Mouse (Mus musculus): ENCODE results near the gene Rexo2. TPM values are rescaled to one million over a fixed set of nuclear protein-coding genes. Genes with fewer than 3 reads are reported as not detected.
"Not testable (repeated sequence)": the region's sequence is repeated elsewhere in the genome, so short reads cannot be mapped to it uniquely, and the experiment has no call there.

The Rexo2 gene
- total RNA-seq, 2 experiments from 2014 or later, result 124 to 156 TPM

DNA sequence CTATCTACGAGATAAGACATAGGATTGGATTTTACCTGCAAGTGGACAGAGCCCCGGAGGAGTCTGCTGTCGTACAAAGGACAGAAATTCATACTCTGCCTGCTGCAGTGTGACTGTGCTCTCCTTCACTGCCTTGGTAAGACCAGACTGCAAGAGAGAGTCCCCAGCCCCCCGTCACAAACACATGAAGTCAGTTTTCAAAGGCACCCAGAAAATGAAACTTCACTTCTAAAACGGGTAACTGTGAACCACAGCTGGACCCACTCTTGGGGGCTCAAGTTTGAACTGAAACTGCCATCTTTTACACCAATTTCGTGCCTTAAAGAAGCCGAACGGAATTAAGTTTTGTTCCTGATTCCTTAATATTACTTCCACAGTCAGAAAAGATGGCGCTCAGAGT is 6.1 kb downstream of the Rexo2 start:
- ATAC-seq (replicated peaks; ENCODE audit: poor library complexity, severe bottlenecking), result no peak

DNA sequence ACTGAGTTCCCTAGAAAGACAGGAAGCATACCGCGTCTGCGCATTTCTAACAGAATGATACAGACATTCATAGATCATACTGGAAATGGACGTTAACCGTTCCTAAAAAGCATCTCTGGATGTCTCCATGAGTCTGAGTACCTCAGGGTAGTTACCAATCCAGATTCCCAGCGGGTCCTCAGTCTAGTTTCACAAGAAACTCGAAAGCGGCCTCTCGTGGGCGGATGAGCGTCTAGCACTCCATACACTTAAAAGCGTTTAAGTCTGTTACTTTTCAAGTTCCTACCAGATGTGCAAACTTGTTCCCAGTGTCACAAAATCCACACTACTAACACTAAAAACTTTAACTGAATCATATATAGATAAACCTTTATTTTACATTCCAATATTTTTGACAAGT is 7.3 kb downstream of the Rexo2 start:
- no peak for ATAC-seq (replicated peaks; ENCODE audit: poor library complexity, severe bottlenecking)

DNA sequence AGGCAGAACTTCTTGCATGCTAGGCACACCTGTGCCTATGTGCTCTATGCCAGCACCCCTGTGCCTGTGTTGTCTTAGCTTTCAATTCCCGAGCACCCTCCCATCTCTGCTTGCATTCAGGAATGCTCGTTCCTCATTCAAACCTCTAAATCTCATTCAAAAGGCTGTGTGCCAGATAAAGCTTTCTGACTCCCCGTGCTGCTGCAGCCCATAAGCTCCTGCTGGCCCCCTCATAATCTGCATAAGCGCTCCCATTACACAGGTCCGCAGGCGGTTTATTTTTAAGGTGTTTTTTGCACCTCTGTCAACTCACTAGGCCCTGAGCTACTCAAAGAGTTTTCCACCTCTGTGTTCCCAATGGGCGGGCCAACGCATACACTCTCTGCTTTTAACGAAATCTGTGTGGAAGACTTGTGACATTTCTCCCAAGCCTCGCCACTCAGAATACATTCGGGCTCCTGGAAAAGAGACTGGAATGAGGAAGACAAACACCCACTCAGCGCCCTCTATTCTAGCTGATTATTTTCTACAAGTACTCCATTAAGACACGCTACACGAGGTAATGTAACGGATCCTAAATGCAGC is 7.9 kb downstream of the Rexo2 start:
- ATAC-seq (replicated peaks; ENCODE audit: poor library complexity, severe bottlenecking), result no peak

DNA sequence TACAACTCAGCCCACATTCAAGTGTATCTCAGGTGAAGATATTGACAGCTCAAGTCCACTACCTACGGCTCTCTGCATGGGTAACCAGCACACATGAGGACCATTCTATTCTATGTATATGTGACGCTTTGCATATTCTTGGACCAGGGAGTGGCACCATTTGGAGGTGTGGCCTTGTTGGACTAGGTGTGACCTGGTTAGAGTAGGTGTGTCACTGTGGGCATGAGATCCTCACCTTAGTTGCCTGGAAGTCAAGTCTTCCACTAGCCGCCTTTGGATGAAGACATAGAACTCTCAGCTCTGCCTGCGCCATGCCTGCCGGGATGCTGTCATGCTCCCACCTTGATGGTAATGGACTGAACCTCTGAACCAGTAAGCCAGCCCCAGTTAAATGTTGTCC is 13.0 kb downstream of the Rexo2 start:
- ATAC-seq (replicated peaks; ENCODE audit: poor library complexity, severe bottlenecking), result not testable (repeated sequence)

DNA sequence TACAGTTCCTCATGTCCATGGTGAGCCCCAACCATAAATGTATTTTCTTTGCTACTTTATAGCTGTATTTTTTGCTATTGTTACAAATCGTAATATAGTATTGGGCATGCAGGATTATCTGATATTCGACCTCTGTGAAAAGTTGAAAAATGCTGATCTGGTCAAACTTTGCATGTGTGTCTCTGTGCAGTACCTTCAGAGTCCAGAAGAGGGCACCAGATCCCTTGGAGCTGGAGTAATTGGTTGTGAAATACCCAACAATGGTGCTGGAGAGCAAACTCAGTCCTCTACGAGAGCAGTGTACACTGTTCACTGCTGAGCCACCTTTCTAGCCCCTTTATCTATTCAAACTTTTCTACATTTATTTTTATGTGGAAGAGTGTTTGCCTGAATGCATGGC is 13.6 kb downstream of the Rexo2 start:
- peak; percentile 91 for ATAC-seq (replicated peaks; ENCODE audit: poor library complexity, severe bottlenecking)

DNA sequence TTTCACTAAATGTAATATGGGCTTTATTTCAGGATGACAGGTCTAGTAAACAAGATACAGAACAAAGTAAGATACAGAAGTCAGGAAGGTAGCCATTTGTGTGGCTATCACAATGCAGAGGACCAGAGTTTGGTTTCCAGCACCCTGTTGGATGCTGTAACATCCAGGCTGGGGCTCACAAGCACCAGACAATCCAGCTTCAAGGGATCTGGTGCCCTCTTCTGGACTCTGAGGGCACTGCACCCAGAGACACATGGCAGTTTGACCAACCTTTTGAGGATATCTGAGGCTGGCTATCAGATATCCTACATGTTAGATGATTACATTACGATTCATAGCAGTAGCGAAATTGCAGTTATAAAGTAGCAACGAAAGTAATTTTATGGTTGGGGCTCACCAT is 14.8 kb downstream of the Rexo2 start:
- no peak for ATAC-seq (replicated peaks; ENCODE audit: poor library complexity, severe bottlenecking)

DNA sequence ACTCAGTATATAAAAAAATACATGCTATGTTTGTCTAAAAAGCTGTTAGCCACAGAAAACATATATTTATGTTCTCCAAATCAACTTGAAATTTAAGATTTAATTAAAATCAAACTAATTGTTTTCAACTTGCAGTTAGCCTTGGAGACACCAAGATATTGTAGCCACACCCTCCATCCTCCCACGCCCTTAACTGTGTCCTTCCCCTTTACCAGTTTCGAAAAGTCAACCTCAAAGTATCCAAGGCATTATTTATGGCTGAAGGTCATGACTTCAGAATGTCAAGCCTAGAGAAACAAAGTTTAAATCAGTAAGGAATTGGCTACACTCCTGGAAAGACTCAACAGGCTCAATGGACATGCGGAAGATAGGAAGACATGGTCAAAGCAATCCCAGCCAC is 18.9 kb downstream of the Rexo2 start:
- peak; percentile 82 for ATAC-seq (replicated peaks; ENCODE audit: poor library complexity, severe bottlenecking)

DNA sequence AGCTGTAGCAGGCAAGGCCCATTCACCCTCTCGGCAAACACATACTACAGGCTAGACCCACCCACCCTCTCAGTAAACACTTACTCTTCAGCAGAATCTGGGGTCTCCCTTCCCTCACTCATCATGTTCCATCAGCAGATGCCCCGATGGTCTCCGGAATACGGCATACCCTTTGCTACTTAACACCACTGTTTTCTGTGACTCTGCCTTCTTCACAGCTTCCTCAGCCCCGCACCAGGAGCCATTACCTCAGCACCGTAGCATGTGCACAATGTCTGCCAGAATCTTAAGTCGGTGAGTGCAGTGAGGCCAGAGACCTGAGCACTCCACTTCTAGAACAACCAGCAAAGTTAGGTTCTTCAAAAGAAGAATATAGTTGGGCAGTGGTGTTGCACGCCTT is 19.7 kb downstream of the Rexo2 start:
- no peak for ATAC-seq (replicated peaks; ENCODE audit: poor library complexity, severe bottlenecking)

DNA sequence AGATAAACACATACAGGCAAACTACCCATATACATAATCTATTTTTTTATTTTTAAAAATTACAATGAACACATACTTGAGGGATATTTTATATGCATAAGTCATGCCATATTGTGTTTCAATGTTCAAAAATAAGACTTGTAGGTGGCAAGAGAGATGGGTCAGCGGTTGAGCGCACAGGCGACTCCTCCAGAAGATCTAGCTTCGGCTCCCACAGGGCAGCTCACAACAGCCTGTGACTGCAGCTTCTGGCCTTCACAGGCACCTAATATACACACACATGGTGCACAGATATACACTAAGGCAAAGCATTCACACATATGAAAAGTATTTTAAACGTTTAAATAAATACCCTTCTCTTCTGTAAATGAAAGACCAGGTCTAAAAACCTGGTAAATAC is 21.0 kb downstream of the Rexo2 start:
- ATAC-seq (replicated peaks; ENCODE audit: poor library complexity, severe bottlenecking), result no peak

DNA sequence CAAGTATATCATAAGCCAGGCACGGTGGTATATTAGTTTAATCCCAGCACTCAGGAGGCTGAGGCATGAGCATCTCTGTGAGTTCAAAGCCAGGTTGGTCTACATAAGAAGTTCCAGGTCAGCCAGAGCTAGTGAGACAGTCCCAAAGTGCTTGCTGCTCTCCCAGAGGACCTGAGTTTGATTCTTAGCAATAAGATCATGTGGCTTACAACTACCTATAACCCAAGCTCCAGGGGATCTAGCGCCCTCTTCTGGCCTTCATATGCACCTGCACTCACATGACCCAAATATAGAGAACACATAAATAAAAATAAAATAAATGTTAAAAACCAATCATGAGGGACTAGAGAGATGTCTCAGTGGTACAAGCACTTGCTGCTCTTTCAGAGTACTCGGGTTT is 21.5 kb downstream of the Rexo2 start:
- ATAC-seq (replicated peaks; ENCODE audit: poor library complexity, severe bottlenecking), result no peak

DNA sequence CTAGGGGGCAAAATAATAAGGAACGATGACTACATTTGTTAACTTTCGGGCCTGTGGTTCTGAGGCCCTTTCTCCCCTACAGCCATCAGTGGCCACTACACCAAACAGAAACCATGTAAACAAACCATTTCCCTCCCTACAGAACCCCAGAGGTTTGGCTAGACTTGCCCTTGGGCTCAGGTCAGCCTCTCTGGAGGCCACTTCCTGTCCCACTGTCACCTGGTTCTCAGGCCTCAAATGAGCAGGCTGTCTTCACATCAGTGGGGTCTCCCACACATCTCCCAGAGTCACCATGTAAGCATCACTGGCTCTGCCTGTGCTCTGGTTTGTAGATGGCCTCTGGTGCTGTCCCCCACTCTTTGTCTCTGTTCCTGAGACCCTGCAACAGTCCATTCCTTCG is 24.5 kb downstream of the Rexo2 start:
- no peak; the same call in 1 of the 2 replicates for ATAC-seq (replicated peaks; ENCODE audit: poor library complexity, severe bottlenecking)

DNA sequence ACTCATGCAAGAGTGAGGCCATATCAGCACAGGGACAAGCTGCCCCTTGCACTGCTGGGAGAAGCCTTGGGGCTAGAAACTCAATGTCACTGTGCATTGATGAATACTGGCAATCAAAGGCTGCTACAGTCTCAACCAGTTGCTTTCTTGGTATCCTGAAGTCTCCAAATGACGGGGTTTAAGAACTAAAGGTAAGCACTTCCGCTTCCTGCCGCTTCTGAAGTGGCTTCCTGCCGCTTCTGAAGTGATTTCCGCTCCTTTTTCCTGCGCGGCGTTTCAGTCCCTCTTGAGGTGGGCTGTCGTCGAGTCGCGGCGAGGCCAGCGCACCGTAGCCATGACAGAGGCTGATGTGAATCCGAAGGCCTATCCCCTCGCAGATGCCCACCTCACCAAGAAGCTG is 30.4 kb downstream of the Rexo2 start:
- ATAC-seq (replicated peaks; ENCODE audit: poor library complexity, severe bottlenecking), result no peak

DNA sequence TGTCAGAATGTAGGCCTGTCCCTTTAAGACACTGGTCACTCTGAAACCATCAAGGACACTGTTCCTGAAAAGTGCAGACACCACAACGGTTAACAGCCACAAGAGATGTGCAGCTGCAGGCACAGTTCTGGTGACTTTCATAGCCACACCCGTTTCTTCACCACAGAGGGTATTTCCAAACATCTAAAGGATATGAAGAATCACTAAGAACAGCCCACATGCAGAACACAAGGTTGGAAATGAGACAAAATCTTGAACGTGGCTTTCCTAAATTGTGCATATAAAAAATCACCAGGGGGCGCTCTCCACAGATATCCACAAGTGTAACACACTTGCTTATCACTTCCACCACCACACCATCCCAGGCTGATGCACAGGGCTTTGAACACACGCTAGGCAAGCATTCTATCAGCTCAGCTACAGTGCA is 32.6 kb downstream of the Rexo2 start:
- peak; percentile 91 for ATAC-seq (replicated peaks; ENCODE audit: poor library complexity, severe bottlenecking)

DNA sequence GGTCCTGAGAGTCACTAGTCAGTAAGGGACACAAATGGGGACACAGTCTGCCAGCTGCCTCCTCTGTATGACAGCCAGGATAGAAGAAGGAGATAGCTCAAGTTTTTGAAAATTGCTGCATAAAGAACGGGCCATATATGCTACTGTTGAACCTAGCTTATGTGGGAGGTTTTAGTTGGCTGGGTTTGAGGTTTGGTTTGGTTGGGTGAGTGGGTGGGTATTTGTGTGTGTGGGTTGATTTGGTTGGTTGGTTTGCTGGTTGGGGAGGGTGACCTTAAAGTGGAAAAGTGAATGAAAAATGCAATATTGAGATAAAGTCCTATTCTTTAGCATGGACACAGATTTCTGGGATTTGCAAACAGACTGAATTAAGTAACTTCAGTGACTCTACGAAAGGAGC is 35.6 kb downstream of the Rexo2 start:
- ATAC-seq (replicated peaks; ENCODE audit: poor library complexity, severe bottlenecking), result no peak

DNA sequence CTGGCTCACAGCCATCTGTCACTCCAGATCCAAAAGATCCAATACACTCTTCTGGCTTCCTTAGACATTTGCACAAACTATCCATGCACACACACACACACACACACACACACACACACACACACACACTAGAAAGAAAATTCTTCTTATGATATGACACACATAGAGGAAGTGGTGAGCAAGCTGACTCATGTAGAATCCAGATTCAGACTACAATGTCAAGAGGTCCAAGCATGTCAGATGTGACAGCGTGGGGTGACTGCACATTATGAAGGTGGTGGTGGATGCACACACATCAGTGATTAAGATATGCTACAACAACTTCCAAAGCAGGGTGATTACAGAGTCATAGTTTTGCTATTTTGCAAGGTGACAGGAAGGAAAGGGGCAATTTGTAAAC is 36.5 kb downstream of the Rexo2 start:
- peak; percentile 69 for ATAC-seq (replicated peaks; ENCODE audit: poor library complexity, severe bottlenecking)

DNA sequence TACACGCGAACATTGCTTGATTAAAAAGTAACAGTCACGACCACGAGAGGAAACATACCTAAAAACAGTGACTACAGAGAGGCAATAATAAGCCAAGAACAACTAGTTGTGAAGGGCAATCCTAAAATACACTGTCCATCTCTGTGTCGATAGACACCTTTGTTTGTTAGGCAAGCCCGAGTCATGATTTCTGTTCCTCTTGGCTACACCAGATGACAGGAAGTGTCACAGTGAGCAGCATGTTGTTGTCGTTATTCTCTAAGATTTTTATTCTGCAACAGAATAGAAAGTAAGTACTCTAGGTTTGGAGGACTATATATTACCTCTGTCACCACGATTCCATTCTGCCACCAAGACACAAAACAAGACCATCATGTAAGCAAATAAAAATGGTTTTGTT is 48.0 kb downstream of the Rexo2 start:
- peak; percentile 88 for ATAC-seq (replicated peaks; ENCODE audit: poor library complexity, severe bottlenecking)

DNA sequence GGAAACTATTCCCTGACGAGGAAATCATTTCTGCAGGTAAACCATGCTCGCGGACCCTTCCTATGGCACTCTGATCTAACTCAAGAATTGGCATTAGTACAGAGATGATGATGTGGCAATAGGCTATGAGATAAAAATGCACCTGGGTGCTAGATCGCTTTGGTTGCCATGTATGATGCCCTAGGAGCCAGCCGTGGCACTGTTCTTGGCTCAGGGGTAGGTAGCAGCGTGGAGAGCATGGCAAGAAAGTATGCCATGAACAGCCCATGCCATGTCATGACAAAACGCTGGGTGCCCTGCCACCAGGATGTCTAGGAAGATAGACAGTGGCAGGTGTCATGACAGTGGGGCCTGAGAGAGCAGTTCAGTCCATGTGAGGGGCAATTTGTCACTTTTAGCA is 53.2 kb downstream of the Rexo2 start:
- ATAC-seq (replicated peaks; ENCODE audit: poor library complexity, severe bottlenecking), result no peak

DNA sequence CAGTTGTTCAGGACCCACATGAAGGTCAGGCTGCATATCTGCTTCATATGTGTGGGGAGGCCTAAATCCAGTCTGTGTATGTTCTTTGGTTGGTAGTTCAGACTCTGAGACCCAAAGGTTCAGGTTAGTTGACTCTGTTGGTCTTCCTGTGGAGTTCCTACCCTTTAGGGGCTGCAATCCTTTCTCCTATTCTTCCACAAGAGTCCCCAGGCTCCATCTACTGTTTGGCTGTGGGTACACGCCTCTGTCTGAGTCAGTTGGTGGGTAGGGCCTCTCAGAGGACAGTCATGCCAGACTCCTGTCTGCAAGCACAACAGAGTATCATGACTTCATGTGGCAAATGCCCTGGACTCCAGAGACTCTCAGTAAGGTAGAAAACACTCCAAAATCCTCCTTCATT is 57.2 kb downstream of the Rexo2 start:
- no peak for ATAC-seq (replicated peaks; ENCODE audit: poor library complexity, severe bottlenecking)

DNA sequence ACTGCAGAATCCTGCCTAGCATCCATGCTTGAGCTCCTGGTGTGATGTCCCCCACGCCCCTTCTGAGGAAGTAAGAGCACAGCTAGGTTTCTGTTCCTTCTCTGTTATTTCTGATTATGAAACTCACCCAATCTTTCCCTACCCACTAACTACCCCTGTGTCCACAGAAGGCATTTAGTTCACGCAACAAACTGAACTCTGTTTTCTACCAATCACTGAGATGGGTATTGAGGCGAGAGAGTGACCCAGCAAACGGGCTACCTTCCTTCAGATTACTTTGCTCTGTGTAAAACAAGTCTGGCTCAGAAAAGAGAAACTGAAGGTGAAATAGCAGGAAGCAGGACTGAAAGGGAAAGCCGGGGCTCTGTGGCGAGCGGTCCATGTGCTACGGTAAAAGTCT is 58.0 kb downstream of the Rexo2 start:
- ATAC-seq (replicated peaks; ENCODE audit: poor library complexity, severe bottlenecking), result peak; percentile 92

DNA sequence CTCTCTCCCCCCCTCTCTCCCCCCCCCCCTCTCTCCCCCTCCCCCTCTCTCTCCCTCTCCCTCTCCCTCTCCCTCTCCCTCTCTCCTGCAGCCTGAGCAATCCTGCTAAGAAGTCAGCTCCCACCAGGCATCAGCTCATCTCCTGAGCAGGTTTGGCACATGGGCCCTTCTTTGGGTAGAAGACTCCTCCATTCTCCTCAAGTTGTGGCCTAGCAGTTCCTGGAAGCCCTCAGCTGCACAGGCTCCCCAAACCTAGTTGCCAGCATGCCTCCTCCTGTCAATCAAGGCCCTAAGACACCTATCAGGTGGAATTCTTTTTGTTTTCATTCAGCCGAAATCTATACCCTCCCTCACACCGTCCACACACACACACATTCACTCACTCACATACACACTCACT is 58.9 kb downstream of the Rexo2 start:
- no peak for ATAC-seq (replicated peaks; ENCODE audit: poor library complexity, severe bottlenecking)

DNA sequence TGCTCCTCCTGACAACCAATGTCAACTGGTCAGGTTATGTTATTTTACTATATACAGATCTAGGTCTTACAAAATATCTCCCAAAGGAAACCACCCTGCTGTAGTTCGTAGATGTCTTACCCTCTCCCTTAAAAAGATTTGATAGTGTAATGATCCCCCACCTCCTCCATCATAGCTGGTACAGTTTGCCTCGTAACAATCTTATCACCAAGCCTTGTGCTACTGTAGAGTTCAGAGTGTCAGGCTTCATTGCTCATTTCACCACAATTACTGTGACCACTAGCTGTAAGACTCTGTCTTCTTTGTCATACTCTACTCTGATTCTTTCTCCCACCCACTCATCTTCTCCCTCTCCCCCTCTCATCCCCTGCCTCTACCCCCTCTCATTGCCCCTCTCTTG is 59.4 kb downstream of the Rexo2 start:
- no peak for ATAC-seq (replicated peaks; ENCODE audit: poor library complexity, severe bottlenecking)

DNA sequence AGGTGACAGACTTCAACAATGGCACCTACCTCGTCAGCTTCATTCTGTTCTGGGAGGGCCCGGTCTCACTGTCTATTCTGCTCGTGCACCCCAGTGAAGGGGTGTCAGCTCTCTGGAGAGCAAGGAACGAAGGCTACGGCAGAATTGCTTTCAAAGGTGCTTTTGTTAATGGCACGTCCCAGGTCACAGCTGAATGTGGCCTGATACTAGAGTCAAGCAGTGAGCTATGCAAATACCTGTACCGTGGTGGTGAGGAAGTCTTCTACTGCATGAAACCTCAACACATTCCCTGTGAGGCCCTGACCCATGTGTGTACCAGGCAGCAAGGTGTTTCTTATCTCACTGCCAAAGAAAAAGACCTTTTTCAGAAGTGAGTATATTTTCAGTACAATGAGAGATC is 60.0 kb downstream of the Rexo2 start:
- no peak for ATAC-seq (replicated peaks; ENCODE audit: poor library complexity, severe bottlenecking)

DNA sequence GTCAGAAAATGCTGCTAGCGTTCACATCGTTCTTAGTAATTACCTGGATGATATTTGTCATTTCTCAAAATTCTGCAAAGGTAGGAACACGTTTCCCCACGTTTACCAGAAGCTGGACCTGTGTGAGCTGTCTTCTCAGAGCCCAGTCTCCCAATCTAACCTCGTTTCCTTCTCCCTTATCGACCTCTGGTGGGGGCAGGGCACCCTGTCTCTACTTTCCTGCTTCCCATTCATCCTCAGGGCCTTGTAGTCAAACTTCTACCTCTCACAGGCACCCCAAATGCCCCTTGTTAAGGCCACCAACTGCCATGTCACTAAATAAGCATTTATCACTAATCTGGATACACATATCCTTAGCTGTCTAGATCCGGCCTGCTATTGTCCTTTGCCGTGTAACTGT is 61.6 kb downstream of the Rexo2 start:
- ATAC-seq (replicated peaks; ENCODE audit: poor library complexity, severe bottlenecking), result no peak

Measured in granulocyte monocyte progenitor cell, adult 5-6 weeks (primary cell).